Mouse (Mus musculus) heart, adult 11 months (tissue): ENCODE data around the gene Sec14l5.

Experiments used
- DNase-seq: peaks from one replicate; pipeline ENCODE4 v3.0.0; 2022

Gene Sec14l5

DNA sequence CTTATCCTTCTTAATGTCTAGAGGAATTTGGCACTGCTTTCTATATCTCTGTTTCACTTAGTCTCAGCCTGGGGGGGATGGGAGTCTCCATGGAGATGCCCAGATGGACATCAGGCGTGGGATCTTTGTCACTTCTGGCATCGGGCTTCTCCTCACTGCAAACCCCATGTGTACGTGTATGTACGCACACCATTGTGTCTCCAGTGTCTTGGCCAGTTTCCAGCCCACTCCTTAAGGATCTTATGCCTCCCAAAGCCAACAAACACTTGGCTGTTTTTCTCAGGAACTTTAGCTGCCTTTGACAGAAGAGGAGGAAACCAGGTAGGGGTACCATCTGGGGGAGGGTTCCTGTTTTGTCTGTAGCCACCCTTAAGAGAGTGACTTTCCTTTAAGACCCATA, 74.5 kb downstream of the Sec14l5 start:
- DNase-seq = peak; percentile 93

DNA sequence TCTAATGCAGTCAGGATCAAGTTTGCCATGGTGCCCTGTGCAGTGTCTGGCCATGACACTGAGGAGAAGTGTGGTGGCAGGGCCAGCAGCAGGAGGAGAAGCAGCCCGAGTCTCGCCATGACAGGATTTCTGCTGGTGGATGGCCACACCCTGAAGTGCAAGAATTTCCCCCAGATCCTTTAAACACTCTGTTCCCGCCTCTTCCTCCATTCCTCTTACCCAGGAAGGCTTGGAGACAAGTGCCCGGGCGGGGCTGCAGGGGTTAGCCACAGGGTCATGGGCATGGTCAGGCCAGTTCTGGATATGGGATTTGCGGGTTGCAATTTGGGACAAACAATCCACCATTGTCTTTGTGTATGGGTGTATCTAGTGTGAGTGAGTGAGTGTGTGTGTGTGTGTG, 75.2 kb downstream of the Sec14l5 start, which contains the start of gene AU021092:
Gene AU021092, minus strand, starts transcription at position 160 of the 400 bp plus-strand sequence.
- DNase-seq = peak; percentile 97

- peak; percentile 88 for DNase-seq
Observed at GRCm38 (mm10) chr16:5226534-5226933, 79.6 kb downstream of the Sec14l5 start.

GRCm38 (mm10) chr16:5227501-5227900, 80.6 kb downstream of the Sec14l5 start:
- peak; percentile 85 for DNase-seq

DNA sequence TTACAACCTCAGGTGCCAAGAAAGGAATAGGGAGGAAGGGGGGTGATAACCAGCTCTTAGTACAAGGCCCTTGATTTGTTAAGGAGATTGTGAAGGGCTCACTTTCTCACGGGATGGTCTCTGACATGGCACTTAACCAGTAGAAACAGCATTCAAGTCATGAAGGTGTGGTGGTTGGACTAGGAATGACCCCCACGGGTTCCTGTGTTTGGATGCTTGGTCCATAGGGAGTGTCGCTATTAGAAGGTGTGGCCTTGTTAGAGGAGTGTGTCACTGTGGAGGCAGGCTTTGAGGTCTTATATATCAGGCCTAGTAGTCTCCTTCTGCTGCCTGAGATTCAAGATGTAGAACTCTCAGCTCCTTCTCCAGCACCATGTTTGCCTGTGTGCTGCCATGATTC, 81.2 kb downstream of the Sec14l5 start:
- peak; percentile 80 for DNase-seq

GRCm38 (mm10) chr16:5232982-5233381, 86.1 kb downstream of the Sec14l5 start:
- DNase-seq = peak; percentile 41

DNA sequence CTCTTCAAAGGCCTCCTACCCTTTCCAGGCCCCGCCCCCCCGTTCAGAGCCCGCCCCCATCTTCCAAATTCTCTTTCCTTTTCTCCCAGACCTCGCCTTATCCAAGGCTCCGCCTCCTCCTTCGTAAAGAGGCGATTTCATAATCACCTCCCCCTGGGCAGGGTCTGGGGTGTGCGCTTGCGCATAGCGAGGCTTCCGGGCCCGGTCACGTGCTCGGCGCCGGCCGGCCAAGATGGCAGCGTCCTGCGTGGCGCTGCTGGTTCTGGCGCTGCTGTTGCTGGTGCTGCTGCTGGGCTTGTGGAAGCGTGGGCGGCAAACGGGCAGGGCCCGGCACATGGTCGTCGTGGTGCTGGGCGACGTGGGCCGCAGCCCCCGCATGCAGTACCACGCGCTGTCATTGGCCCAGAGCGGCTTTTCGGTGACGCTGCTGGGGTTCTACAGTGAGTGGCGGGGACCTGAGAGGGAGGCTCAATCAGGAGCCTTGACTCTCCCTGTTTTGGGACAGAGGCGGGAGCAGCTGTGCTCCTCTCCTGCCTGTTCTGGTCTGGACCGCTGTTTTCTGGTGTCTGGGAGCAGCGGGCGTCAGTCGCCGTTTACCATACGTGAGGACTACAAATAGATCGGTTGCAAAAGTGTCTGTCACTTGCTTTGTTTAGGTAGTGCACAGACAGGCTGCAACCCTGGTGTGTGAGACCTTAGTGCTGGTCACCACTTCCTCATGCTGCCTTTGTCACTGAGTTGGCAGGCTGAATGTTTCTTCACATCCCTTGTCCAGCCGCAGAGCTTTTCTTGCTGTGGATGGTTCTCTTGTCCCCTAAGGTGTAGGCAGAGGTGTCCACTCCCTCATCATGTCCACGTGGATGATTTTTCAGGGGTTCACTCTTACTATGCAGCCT, 86.8 kb downstream of the Sec14l5 start, which contains the start of gene Alg1:
Gene Alg1, plus strand, starts transcription at position 204 of the 896 bp plus-strand sequence.
- peak; percentile 100 for DNase-seq
